Mouse (Mus musculus) liver, adult 2 months (tissue): ENCODE data around the gene Dao.

Experiments
- CTCF ChIP-seq: fragments of 200-500 bp; IDR thresholded peaks from 2 replicates; pipeline ENCODE4 v1.5.1; 2011; ENCODE audit warnings: low read depth, low read length, control low read depth
- POLR2A ChIP-seq: fragments of 200-500 bp; IDR thresholded peaks from 2 replicates; pipeline ENCODE4 v1.6.1; 2011; ENCODE audit warnings: low read length, control low read depth; ENCODE audit not compliant: insufficient read depth; ENCODE audit errors: extremely low read depth

DNA sequence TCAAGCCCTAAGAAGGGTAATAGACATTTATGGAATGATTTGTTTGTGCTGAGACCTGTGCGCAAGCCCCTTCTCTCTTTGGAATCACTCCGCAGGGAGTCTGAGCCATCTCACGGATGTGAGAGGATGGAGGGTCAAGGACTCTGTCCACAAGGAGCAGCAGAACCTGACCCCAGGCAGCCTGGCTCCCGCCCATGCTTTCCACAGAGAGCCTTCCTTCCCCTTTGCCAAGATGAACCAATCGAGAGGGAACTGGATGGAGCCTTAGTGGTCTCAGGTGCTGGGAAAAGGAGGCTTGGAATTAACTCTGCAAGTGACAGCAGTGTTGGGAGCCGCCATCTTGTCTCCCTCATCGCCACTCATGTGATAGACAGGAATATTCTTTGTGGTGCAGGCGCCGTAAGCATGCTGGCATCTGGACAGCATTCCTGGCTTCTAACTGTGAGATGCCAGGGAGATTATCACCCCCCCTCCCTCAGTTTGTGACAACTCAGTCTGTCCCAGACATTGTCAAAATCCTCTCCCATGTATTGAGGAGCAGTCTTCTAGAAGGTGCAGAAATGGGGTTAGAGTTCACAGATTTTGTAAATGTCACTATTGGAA is 53.7 kb downstream of the Dao start:
- TF ChIP-seq POLR2A (no peak), CTCF (no peak)
